Mouse (Mus musculus) stomach, postnatal 0 days (tissue): ENCODE results near the gene AI182371.

Experiments used
- CTCF ChIP-seq: IDR thresholded peaks from 2 replicates; pipeline ENCODE4 v1.5.1; 2016; ENCODE audit warnings: antibody characterized with exemption, low read depth, mild to moderate bottlenecking, moderate library complexity
- EP300 ChIP-seq: optimal IDR thresholded peaks from 2 replicates; pipeline ENCODE3; 2016; ENCODE audit warnings: antibody characterized with exemption

DNA sequence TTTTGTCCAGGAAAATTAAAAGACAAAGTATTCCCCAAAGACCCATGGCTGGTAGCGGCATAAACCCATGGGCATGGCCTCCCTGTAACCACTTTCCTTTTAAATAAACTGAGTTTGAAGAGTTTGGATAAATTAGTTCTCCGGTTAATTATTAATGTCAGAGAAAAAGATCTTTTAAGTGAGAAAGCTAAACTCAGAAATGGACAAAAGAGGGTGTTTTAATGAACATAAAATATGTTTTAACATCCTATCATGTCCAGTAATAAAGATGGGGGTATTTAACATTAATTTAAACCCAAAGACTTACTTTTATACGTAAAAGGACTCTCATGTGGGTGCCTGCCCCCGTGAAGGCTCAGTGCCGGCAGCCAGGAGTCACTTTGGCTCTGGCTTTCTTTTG, 40.0 kb downstream of the AI182371 start, which contains the start of gene Hc:
- TF ChIP-seq CTCF (no peak), EP300 (no peak)
